Mouse (Mus musculus) cerebellum, postnatal 4 days (tissue): Measurements from ENCODE around the gene Tdpoz1.
"Not testable (repeated sequence)": the region's sequence is repeated elsewhere in the genome, so short reads cannot be mapped to it uniquely, and the experiment has no call there.

Experiments
- DNase-seq, 2 experiments: peaks; one replicate each; pipeline ENCODE4 v3.0.0; 2022; ENCODE audit warnings: low spot score in 2 of 2, mixed read lengths in 1 of 2

The Tdpoz1 gene

DNA sequence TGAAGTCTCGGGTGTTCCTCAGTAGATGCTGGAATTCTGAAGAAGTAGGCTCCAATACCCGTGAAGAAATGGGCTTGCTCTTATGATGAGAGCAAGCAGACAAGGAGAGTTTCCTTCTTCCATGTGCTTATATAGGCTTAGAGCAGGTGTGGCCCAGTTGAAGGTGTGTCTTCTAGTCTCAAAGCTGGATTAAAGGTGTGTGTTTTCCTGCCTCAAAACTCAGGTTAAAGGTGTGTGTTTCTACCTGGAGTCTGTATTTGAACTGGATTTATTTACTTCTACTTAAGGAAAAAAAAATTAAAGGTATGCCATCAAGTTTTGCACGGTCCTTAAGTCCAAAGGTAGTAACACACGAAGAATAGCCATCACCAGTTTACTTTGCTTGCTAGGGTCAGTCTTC, at the start of gene Tdpoz1:
TSS of gene Tdpoz1 (minus strand) at position 101 of the 400 bp plus-strand sequence.
- not testable (repeated sequence) for DNase-seq

DNA sequence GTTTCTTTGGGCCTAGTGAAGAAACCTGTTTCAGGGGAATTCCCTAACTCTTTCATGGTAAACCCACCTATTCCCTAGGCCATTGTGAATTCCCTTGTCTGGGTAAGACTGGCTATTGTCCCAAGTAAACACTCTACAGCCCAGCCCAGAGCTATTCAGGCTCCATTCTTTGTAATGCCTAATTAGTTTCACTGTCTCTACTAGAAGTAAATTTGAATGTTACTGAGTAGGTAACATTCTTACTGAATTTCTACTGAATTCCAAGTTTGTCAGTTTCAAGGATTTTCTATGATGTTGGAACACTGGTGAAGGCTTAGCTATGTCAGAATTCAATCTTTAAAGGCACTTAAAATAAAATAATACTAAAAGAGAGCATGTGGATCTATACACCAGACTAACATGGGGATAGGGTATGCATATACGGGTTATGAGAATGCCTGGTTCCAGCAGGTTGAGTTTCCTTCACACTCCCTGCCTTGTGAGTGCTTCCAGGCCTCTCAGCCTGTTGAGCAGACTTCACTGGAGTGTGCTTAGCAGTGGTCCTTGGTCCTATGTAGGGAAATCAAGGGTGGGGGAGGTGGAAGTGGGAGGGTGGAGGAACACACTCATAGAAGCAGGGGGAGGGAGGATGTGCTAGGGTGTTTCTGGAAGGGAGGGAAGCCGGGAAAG, 33.0 kb upstream of the Tdpoz1 start:
- not testable (repeated sequence) for DNase-seq

DNA sequence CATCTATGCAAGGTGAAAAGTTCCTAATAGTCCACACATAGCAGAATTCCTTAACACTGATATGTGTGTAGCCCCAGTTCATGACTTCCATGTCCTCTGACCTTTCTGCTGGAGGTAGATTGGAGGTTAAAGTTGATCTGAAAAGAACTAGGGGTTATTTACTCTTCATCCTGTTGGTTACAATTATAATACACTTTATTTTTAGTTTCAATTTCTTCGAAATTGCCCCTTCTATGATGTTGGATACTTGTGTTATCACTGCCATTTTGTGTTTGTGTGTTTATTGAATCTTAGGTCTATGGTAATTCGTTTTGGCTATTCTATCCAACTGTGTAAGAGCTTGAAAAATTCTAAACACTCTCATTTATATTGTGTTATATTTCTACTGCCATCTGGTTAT, 16.9 kb upstream of the Tdpoz1 start, which contains the start of gene Gm37596:
TSS of gene Gm37596 (minus strand) at position 101 of the 400 bp plus-strand sequence.
- DNase-seq = not testable (repeated sequence)

DNA sequence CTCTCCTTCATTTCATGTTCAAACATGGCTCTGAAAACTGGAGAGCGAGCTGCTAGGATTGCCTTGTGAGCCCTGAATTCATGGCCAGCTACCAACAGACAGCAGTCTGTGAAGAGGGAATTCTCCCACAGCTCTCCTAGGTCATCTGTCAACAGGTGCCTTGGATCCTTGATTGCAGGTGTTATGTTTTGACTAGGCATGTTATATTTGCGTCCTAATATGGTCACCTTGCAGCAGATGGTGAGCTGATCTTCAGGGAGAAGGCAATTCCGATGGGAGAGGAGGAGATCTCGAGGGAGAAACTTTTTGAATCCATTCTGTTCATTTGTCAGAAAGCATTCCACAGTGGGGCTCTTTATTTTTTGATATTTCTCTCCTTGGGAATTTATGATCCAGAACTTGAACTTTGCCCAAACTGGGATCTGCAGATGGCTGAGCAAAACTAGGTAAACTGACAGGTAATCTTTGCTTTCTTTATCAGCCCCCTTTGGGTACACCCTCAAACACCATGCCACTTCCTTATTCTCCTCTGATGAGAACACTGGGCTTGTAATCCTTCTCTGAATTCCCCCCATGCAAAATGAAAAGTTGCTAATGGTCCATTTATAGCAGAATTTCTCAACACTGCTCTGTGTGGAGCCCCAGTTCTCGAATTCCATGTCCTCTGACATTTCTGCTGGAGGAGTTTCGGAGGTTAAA, 5.2 kb downstream of the Tdpoz1 start:
- not testable (repeated sequence) for DNase-seq

DNA sequence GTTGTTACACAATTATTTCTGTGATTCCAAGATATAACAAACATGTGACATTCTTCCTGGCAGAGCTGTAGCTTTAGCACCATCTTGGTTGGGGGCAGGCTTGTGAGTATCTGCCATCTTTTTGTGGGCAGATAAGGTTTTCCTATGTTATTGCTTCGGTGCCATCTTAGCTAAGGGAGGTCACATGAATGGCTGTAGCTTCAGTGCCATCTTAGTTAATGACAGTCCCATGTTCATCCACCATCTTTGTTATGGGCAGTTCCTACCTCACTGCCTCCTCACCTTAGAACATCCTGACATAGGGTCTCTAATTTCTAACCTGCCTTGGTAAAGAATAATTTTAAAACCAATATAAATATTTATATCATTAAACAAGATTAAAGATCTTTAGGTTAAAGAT, 21.9 kb downstream of the Tdpoz1 start:
- DNase-seq = no peak

DNA sequence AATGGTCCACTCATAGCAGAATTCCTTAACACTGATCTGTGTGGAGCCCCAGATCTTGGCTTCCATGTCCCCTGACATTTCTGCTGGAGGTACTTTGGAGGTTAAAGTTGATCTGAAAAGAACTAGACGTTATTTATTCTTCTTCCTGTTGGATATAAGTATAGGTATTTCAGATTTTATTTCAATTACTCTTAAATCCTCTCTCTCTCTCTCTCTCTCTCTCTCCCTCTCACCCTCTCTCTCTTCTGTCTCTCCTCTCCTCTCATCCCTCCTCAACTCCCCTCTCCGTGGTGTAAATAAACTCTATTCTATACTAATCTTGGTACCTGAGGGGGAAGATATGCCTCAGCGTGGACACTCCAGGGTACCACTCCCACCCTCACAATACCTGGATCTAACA, 23.5 kb downstream of the Tdpoz1 start, which contains the start of gene Tdpoz2:
TSS of gene Tdpoz2 (minus strand) at position 101 of the 400 bp plus-strand sequence.
- DNase-seq = no peak

DNA sequence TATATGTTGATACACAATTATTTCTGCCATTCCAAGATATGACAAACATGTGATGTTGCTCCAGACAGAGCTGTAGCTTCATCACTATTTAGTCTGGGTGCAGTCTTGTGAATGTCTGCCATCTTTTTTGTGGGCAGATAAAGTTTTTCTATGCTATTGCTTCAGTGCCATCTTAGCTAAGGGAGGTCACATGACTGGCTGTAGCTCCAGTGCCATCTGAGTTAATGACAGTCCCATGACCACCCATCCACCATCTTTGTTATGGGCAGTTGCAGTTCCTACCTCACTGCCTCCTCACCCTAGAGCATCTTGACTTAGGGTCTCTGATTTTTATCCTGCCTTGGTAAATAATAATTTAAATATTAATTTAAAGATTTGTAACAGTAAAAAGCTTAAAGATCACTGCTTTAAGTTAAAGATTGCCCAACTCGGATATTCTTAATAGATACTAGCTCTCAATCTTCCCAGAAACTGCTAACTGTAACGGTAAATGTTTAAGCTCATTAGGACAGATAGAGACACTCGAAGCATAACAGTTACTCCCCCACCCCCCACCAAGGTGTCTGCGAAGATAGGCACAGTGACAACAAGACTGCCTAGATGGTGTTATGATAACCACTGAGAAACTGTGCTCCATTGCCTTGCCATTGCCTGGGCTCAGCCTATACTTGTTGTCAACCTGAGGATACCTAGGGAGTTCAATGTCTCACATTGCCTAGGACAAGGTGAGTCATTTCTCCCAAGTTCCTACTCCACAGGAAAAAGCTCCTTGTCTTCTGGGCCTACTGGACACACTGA, 45.0 kb downstream of the Tdpoz1 start:
- not testable (repeated sequence) for DNase-seq
